Mouse (Mus musculus): ENCODE measurements around the gene Mreg. TPM values are rescaled to one million over a fixed set of nuclear protein-coding genes. Genes with fewer than 3 reads are reported as not detected.

Mreg gene
- total and polyA plus RNA-seq, 2 experiments from 2014 or later: 2.3 to 2.4 TPM

- H3K4me2 ChIP-seq (ENCODE audit: low read depth, low read length, poor library complexity, severe bottlenecking): no peak overlapping the region
- no peak for TF ChIP-seq CTCF (IDR thresholded peaks at IDR 0.05)
- H3K4me3 ChIP-seq (ENCODE audit: low read depth, low read length): no peak overlapping the region
- H3K27ac ChIP-seq (ENCODE audit: low read depth, low read length): no peak overlapping the region
- H3K9ac ChIP-seq (replicated peaks; ENCODE audit: low read length, poor library complexity, severe bottlenecking): no peak overlapping the region
- H3K36me3 ChIP-seq (ENCODE audit: insufficient read depth, low read length): no peaks in the 10 kb centered on the region
- H3K27me3 ChIP-seq (ENCODE audit: insufficient read depth, low read length): no peaks in the 10 kb centered on the region
- H3K4me1 ChIP-seq (ENCODE audit: insufficient read depth, low read length): no peaks in the 10 kb centered on the region
- WGBS: 93% methylated on average over 8 of the region's 8 CpGs
- ATAC-seq (ENCODE audit: low FRiP score) (no peak), DNase-seq (ENCODE audit: low spot score) (no peak)
- H3K9me3 ChIP-seq (ENCODE audit: low read length): no peaks in the 10 kb centered on the region
These were observed 20.7 kb downstream of the Mreg start for GRCm38 (mm10) chr1:72191449-72191848.

- 65% methylated on average over 16 of the region's 16 CpGs for WGBS
- no peak overlapping the region for H3K4me2 ChIP-seq (ENCODE audit: low read depth, low read length, poor library complexity, severe bottlenecking)
These were observed 23.9 kb downstream of the Mreg start for GRCm38 (mm10) chr1:72188142-72188738.

GRCm38 (mm10) chr1:72187486-72187885 is 24.6 kb downstream of the Mreg start:
- no peaks in the 10 kb centered on the region for H3K36me3 ChIP-seq (ENCODE audit: insufficient read depth, low read length)
- TF ChIP-seq CTCF (IDR thresholded peaks at IDR 0.05): no peak
- 57% methylated on average over 10 of the region's 10 CpGs for WGBS
- H3K4me1 ChIP-seq (ENCODE audit: insufficient read depth, low read length): no peaks in the 10 kb centered on the region
- H3K4me3 ChIP-seq (ENCODE audit: low read depth, low read length): no peak overlapping the region
- ATAC-seq (ENCODE audit: low FRiP score) (no peak), DNase-seq (ENCODE audit: low spot score) (peak; percentile 71)
- H3K27me3 ChIP-seq (ENCODE audit: insufficient read depth, low read length): no peaks in the 10 kb centered on the region
- no peaks in the 10 kb centered on the region for H3K9me3 ChIP-seq (ENCODE audit: low read length)
- H3K27ac ChIP-seq (ENCODE audit: low read depth, low read length): no peak overlapping the region
- H3K4me2 ChIP-seq (ENCODE audit: low read depth, low read length, poor library complexity, severe bottlenecking): no peak overlapping the region
- H3K9ac ChIP-seq (replicated peaks; ENCODE audit: low read length, poor library complexity, severe bottlenecking): no peak overlapping the region

More at GRCm38 (mm10) chr1:72188142-72188738, 23.9 kb downstream of the Mreg start:
- no peaks in the 10 kb centered on the region for H3K27me3 ChIP-seq (ENCODE audit: insufficient read depth, low read length)
- no peak for ATAC-seq (ENCODE audit: low FRiP score)
- no peak overlapping the region for H3K4me3 ChIP-seq (ENCODE audit: low read depth, low read length)
- no peaks in the 10 kb centered on the region for H3K4me1 ChIP-seq (ENCODE audit: insufficient read depth, low read length)
- no peaks in the 10 kb centered on the region for H3K36me3 ChIP-seq (ENCODE audit: insufficient read depth, low read length)
- H3K27ac ChIP-seq (ENCODE audit: low read depth, low read length): no peak overlapping the region
- no peak for DNase-seq (ENCODE audit: low spot score)
- no peak for TF ChIP-seq CTCF (IDR thresholded peaks at IDR 0.05)
- no peaks in the 10 kb centered on the region for H3K9me3 ChIP-seq (ENCODE audit: low read length)
- H3K9ac ChIP-seq (replicated peaks; ENCODE audit: low read length, poor library complexity, severe bottlenecking): no peak overlapping the region

- TF ChIP-seq CTCF (IDR thresholded peaks at IDR 0.05): no peak
- Histone ChIP-seq H3K9ac (replicated peaks; ENCODE audit: low read length, poor library complexity, severe bottlenecking) (no peak overlapping the region), H3K9me3 (ENCODE audit: low read length) (no peaks in the 10 kb centered on the region), H3K27ac (ENCODE audit: low read depth, low read length) (no peak overlapping the region), H3K4me2 (ENCODE audit: low read depth, low read length, poor library complexity, severe bottlenecking) (no peak overlapping the region), H3K4me3 (ENCODE audit: low read depth, low read length) (no peak overlapping the region), H3K27me3 (ENCODE audit: insufficient read depth, low read length) (no peaks in the 10 kb centered on the region), H3K4me1 (ENCODE audit: insufficient read depth, low read length) (no peaks in the 10 kb centered on the region), H3K36me3 (ENCODE audit: insufficient read depth, low read length) (no peaks in the 10 kb centered on the region)
- ATAC-seq (ENCODE audit: low FRiP score) (no peak), DNase-seq (ENCODE audit: low spot score) (no peak)
- 88% methylated on average over 5 of the region's 5 CpGs for WGBS
These were observed 26.0 kb downstream of the Mreg start for GRCm38 (mm10) chr1:72186151-72186550.

- Histone ChIP-seq H3K36me3 (ENCODE audit: insufficient read depth, low read length) (no peaks in the 10 kb centered on the region), H3K27ac (ENCODE audit: low read depth, low read length) (no peak overlapping the region), H3K4me3 (ENCODE audit: low read depth, low read length) (no peak overlapping the region), H3K4me2 (ENCODE audit: low read depth, low read length, poor library complexity, severe bottlenecking) (peak overlapping the region; percentile 44), H3K9ac (replicated peaks; ENCODE audit: low read length, poor library complexity, severe bottlenecking) (no peak overlapping the region), H3K27me3 (ENCODE audit: insufficient read depth, low read length) (no peaks in the 10 kb centered on the region), H3K9me3 (ENCODE audit: low read length) (no peaks in the 10 kb centered on the region), H3K4me1 (ENCODE audit: insufficient read depth, low read length) (no peaks in the 10 kb centered on the region)
- ATAC-seq (ENCODE audit: low FRiP score): peak; percentile 40; the same call in 1 of the 2 replicates
- 52% methylated on average over 6 of the region's 6 CpGs for WGBS
- DNase-seq (ENCODE audit: low spot score): no peak
- TF ChIP-seq CTCF (IDR thresholded peaks at IDR 0.05): no peak
These were observed 28.6 kb downstream of the Mreg start for GRCm38 (mm10) chr1:72183554-72183953.

GRCm38 (mm10) chr1:72182930-72183499 is 29.1 kb downstream of the Mreg start:
- H3K27ac ChIP-seq (ENCODE audit: low read depth, low read length): no peak overlapping the region
- WGBS: 5% methylated on average over 13 of the region's 13 CpGs
- 0 out of 2 replicates have a peak overlapping the region, but pooled peaks have one; percentile 2 for H3K4me3 ChIP-seq (ENCODE audit: low read depth, low read length)
- H3K4me1 ChIP-seq (ENCODE audit: insufficient read depth, low read length): no peaks in the 10 kb centered on the region
- peak; percentile 77 for ATAC-seq (ENCODE audit: low FRiP score)
- H3K9ac ChIP-seq (replicated peaks; ENCODE audit: low read length, poor library complexity, severe bottlenecking): no peak overlapping the region
- peak overlapping the region; percentile 44 for H3K4me2 ChIP-seq (ENCODE audit: low read depth, low read length, poor library complexity, severe bottlenecking)
- no peaks in the 10 kb centered on the region for H3K9me3 ChIP-seq (ENCODE audit: low read length)
- peak; percentile 46 for TF ChIP-seq CTCF (IDR thresholded peaks at IDR 0.05)
- H3K27me3 ChIP-seq (ENCODE audit: insufficient read depth, low read length): no peaks in the 10 kb centered on the region
- H3K36me3 ChIP-seq (ENCODE audit: insufficient read depth, low read length): no peaks in the 10 kb centered on the region
- peak; percentile 73 for DNase-seq (ENCODE audit: low spot score)

All from midbrain, postnatal 0 days (tissue).